Mouse (Mus musculus): ENCODE measurements around the gene Sec14l3.
"Not testable (repeated sequence)": the region's sequence is repeated elsewhere in the genome, so short reads cannot be mapped to it uniquely, and the experiment has no call there.

Sec14l3 gene

GRCm38 (mm10) chr11:4103522-4103921, 38.9 kb downstream of the Sec14l3 start:
- DNase-seq, result no peak

GRCm38 (mm10) chr11:4104989-4105388, 40.3 kb downstream of the Sec14l3 start:
- DNase-seq, result no peak

- DNase-seq, result no peak
Observed at GRCm38 (mm10) chr11:4105444-4105843, 40.8 kb downstream of the Sec14l3 start.

DNA sequence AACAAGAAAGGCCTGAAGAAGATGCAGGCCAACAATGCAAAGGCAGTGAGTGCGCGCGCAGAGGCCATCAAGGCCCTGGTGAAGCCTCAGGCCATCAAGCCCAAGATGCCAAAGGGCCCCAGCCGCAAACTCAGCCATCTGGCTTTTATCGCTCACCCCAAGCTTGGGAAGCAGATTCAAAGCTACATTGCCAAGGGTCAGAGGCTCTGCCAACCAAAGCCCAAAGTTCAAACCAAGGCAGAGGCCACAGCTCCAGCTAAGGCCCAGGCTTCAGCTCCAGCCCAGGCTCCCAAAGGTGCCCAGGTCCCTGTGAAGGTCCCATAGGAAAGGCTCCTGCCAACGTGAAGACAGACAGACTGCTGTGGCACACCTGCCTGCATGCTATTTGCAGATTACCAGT, 43.3 kb downstream of the Sec14l3 start:
- DNase-seq, result not testable (repeated sequence)

GRCm38 (mm10) chr11:4108691-4109090, 44.0 kb downstream of the Sec14l3 start:
- no peak for DNase-seq

- DNase-seq, result no peak
Observed at GRCm38 (mm10) chr11:4112033-4112432, 47.4 kb downstream of the Sec14l3 start.

DNA sequence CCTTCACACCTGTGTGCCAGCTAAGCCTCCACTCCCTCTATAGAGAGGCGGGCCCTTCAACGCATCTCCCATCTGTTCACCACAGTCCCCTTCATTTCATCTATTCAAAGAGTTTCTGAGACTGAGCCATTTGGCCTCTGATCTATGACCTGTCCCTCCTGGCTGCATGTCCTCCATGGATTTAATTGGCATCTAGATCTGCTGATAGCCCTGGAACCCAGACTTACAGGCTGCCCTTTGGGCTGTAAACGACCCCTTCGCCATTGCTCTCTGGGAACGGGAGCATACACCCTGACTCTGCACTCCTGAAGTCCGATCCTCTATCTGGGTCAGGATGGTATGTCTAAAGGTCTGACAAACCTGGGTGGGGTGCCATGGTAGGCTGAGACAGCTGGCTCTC, 48.2 kb downstream of the Sec14l3 start:
- DNase-seq, result no peak

DNA sequence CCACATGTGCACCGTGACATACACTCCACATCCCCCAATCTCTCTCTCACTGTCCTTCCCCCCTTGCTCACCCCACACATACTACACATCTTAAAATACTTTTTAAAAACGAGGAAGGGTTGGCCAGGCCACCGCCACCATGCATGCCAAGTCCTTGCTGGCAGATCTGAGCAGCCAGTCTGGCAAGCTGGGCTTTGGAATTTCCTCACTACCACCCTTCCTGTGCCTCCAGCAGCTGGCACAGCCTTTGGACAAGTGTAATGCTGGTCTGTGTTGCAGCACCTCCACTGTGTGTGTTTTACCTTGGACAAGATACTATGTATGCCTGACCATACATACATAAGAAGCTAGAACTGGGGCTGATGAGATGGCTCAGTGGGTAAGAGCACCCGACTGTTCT, 48.9 kb downstream of the Sec14l3 start:
- DNase-seq, result no peak

GRCm38 (mm10) chr11:4113970-4114369, 49.3 kb downstream of the Sec14l3 start:
- DNase-seq, result no peak

DNA sequence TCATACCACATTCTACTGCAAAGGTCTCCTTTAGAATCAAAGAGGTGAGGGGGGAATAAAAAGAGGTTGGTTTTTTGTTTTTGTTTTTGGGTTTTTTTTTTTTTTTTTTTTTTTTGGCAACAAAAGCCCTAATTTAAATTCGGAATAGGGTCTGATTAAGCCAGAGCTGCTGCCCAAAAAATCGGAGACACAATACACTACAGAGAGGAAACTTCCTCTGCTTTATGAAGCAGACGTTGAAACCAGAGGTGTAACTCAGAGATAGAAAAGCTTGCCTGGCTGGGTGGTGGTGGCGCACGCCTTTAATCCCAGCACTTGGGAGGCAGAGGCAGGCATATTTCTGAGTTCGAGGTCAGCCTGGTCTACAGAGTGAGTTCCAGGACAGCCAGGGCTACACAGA, 49.9 kb downstream of the Sec14l3 start:
- not testable (repeated sequence) for DNase-seq

DNA sequence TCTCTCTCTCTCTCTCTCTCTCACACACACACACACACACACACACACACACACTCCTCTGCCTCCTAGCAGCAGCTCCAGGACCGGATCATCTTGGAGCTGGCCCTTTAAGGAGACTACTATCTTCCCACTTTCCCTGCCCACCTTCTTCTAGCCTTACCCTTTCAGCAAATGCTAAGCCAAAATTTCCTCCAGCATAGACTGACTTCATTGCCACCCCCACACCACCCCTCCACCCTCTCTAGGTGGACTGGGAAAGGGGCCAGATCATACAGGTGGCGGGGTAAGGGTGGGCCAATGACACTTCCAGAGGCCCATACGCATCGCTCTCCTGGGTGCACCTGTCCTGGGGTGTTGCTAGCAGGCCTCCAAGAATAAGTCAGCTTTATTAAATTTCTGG, 50.8 kb downstream of the Sec14l3 start:
- no peak for DNase-seq

DNA sequence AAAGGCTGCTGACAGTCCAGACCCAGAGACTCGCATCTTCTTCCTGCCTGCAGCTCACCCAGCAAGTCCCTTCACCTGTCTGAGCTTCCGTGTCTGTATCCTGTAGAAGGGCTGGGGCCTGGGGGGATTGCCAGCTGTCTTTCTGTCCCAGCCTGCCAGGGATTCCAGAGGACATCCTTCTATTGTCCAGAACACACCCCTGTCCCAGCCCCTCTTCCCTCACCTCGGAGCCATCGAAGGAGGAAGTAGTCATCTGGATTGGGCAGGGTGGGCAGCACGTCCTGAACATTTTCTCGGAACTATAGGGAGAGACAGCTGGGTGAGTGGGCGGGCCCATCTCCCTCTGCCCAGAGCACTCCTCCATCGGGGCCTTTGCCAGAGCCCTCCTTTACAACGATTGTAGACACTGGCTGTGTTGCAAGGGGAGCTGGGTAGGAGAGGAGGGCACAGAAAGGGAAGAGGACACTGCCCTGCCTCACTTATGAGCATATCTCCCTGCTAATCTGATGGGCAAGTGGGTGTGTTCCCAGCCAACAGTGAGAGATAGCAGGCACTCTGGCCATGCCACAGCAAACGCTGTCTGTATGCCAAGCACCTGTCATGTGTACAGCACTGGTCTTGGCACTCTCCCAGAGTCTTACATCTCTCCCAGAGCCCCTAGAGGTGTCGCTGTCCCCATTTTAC, 52.0 kb downstream of the Sec14l3 start:
- DNase-seq, result no peak

DNA sequence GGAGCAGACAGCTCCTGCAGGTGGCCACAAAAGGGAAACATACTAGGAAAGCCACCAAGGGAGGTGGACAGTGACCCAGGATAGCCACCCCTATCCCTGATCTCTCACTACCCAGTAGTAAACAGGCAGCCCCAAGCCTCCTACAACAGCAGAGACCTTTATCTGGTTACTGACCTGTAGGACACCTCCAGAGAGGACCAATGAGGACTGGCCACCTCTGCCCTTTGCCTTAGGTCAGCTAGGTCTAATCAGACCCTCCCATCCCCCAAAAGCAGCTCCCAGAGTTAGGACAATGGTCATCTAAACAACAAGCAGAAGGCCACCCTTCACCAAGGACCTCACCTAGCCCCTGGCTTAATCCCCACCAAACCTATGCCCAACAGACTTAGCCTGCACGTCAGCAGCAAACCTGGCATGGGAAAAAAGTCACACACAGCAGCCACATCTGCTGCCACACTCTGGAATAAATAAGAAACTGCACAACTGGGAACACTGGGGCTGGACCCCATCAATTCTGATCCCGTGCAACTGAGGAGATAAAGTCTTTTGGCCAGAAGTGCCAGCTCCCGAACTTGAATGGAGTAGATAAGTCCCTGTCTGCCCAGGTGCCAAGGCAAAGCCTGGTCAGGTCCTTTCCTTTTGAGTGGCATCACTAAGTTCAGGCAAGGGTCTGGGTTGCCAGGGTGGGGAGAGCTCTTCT, 52.9 kb downstream of the Sec14l3 start:
- DNase-seq, result peak in 1 of 2 experiments; percentile 11

GRCm38 (mm10) chr11:4118081-4118921, 53.7 kb downstream of the Sec14l3 start:
- DNase-seq, result peak; percentile 35 to 40

GRCm38 (mm10) chr11:4119635-4120034, 55.0 kb downstream of the Sec14l3 start:
- no peak for DNase-seq

GRCm38 (mm10) chr11:4121691-4122090, 57.0 kb downstream of the Sec14l3 start:
- no peak for DNase-seq

- no peak for DNase-seq
Observed at GRCm38 (mm10) chr11:4122226-4122625, 57.6 kb downstream of the Sec14l3 start.

DNA sequence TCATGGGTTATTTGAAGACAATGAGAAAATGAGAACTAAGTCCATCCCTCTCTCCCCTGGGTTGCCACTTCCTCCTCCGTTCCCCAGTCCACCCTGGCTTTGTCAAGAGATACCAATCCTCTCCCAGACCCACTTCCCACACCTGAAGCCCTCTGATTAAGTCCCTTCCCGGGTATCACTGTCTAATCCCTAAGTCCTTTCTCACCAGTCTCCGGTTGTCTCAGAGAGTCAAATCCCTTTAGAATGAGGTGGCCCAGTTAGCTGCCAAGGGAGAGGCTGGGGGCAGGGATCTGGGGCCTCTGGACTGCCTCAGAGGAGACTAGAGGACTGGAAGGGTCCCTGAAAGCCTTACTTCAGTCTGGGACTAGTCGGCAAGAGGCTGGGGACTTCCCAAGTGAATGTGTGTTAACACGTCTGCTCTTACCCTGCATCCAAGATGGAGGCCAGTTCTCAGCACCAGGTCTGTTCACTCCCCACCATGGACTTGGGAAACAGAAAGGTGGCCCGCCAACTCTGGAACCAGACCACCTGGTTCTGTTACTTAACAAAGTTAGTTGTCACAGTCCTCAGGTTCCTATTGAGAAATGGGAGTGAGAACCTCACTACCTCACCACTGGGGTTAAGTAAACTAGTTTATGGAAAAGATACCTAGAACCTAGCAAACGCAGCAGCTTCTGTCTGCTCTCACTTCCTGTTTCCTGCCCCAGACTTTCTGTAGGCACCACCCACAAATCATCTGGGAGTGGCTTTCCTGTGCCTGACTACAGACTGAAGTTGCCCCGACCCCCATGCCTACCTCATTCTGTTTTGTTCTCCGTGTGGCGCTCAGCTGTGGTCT, 58.3 kb downstream of the Sec14l3 start, which contains the start of gene Sec14l2:
Gene Sec14l2 (minus strand): TSS at position 674 of the 838 bp plus-strand sequence.
- DNase-seq, result peak; percentile 51 to 56

GRCm38 (mm10) chr11:4123922-4124321, 59.3 kb downstream of the Sec14l3 start:
- peak; percentile 70 to 71 for DNase-seq

- peak in 1 of 2 experiments; percentile 27 for DNase-seq
Observed at GRCm38 (mm10) chr11:4127059-4127458, 62.4 kb downstream of the Sec14l3 start.

All from B cell, adult 2 months (primary cell).